Mouse (Mus musculus): Measurements from ENCODE around the gene 2700097O09Rik. TPM values are rescaled to one million over a fixed set of nuclear protein-coding genes. Genes with fewer than 3 reads are reported as not detected.

The 2700097O09Rik gene
- 0.98 and 1.4 TPM in 2 replicates for polyA plus RNA-seq (2012; rRNA removed)

DNA sequence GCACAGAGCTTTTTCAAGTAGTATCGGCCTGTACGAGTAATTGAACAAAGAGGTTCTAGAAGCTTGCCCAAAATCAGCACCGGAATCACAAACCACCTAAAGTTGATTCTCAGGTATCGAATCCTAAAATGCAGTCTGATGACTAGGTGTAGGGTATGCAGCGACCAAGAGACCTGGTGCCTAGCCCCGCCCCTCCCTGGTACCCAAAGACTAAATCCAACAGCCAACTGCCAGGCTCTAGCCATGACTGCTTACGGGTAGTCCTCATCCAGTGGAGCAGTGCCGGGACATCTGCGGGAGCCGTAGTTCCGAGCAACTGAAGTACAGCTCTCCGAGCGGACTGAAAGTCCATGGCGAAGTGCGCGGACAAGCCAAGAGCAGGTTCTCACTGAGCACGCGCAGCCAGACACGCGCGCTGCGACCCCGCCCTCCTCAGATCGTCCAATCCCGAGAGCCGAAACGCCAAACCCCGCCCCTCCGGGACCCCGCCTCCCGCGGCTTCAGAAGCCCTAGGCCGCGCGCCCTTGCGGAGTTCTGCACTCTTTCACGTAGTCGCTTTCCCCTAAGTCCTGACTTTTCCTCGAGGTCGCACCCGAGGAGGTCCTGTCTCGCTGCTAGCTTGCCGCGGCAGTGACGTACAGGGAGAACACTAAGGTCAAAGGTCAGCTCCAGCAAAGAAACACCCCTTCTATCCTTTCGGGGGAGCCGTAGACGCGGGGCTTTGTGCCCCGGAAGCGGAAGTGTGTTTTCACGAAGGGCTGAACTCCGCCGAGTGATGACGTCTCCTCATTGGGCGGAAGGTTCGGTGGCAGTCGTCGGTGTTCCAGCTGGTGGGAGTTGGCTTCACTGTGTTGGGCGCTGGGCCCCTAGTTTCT is at the start of gene 2700097O09Rik, which contains the start of gene Srp54a:
Gene 2700097O09Rik (minus strand): TSS at position 385 of the 875 bp plus-strand sequence.
Gene Srp54a (plus strand): TSS at position 537 of the 875 bp plus-strand sequence.

DNA sequence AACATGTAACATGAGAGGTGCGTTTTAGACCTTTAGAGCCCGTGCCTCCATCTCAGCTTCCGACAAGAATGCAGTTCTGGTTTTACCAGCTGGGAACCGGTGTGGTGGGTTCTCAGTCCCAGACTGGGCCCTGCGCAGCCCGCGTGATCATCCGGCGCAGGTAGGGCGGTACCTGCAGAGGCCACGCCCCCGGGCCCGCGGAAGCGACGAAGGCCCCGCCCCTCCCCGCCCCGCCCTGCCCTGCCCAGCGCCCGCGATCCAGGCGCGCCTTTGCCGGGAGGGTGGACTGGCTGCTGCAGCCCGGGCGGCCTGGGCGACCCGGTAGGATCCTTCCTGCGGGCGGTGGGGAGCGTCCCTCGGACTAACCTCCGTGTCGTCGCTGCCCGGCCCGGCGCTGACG is 44.3 kb upstream of the 2700097O09Rik start, which contains the start of gene Fam177a:
Gene Fam177a (plus strand): TSS at position 228 of the 400 bp plus-strand sequence.

DNA sequence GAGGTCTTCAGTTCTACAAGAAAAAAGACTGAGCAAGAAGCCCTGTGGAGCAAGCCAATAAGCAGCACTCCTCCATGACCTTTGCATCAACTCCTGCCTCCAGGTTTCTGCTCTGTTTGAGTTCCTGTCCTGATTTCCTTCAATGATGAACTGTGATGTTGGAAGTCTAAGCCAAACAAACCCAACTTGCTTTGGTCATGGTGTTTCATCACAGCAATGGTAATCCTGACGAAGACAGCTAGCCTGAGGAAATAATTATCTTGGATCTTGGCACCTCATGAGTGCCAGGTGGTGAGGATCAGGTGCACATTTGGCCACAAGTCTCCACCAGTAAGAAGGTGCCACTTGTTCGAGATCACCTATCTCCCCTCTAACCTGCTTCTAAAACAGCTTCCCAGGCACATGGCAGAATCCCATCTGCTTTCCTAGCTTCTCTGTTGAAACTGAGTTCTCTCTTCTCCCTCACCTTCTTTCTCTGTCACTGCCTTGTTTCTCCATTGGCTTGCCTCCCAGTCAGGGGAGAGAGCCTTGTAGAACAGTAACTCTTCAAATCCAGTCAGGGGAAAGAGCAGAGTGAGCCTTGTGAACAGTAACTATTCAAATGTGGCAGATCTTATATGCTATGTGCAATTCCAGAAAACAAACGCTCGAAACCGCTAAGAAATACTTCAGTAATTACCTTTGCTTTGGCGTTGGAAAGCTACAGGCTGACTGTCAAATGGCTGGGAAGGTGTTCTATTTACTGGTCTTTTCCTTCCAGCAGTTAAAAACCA is 66.1 kb downstream of the 2700097O09Rik start, which contains the start of gene Baz1a:
Gene Baz1a (minus strand): TSS at position 723 of the 773 bp plus-strand sequence.

Other genes starting within 250 kb of the 2700097O09Rik start
- gene Cfl2, start 217.2 kb downstream of the 2700097O09Rik start, polyA plus RNA-seq (2012; rRNA removed), result 0.95 and 1.2 TPM in 2 replicates
- gene Gm20403, start 93.6 kb downstream of the 2700097O09Rik start, polyA plus RNA-seq (2012; rRNA removed), result not detected in 2 replicates
- 0.34 and 0.67 TPM in 2 replicates for gene Baz1a, start 65.8 kb downstream of the 2700097O09Rik start, polyA plus RNA-seq (2012; rRNA removed)
- 5.9 and 6.8 TPM in 2 replicates for gene Srp54a, start 152 bp upstream of the 2700097O09Rik start, polyA plus RNA-seq (2012; rRNA removed)
- 1.7 and 3.0 TPM in 2 replicates for gene Fam177a, start 44.4 kb upstream of the 2700097O09Rik start, polyA plus RNA-seq (2012; rRNA removed)
- gene Srp54b, start 75.0 kb upstream of the 2700097O09Rik start, polyA plus RNA-seq (2012; rRNA removed), result 11.4 and 15.0 TPM in 2 replicates
- not detected in 2 replicates for gene 1700047I17Rik2, start 119.5 kb upstream of the 2700097O09Rik start, polyA plus RNA-seq (2012; rRNA removed)
- gene Srp54c, start 150.1 kb upstream of the 2700097O09Rik start, polyA plus RNA-seq (2012; rRNA removed), result 1.1 and 1.7 TPM in 2 replicates
- gene 1110008L16Rik, start 219.5 kb upstream of the 2700097O09Rik start, polyA plus RNA-seq (2012; rRNA removed), result 9.2 and 10.9 TPM in 2 replicates
- gene Ppp2r3c, start 222.9 kb upstream of the 2700097O09Rik start, polyA plus RNA-seq (2012; rRNA removed), result 0.15 and 0.23 TPM in 2 replicates

Measured in stomach, adult 2 months (tissue).